In genomic region chr8:84834866-84835855, GRCm38 (mm10) we compare ENCODE assay signal across 9 mouse cellular contexts. TPM values are rescaled to one million over a fixed set of nuclear protein-coding genes. Genes with fewer than 3 reads are reported as not detected.
DNase-seq lines count a peak whose midpoint lies in the region; TF ChIP-seq lines count a peak whose summit lies in the region.
"Had no signal": no experiment of that assay in that cellular context is flagged by ENCODE, and none has a peak within 500 bp of the region (broad histone marks: within the 10 kb centered on the region; RNA-seq: fewer than 3 reads in every experiment).

No protein-coding gene starts in this region.

- H3ac ChIP-seq in myocyte (ENCODE audit: control insufficient read depth, insufficient read length) = no peak overlapping the region

- intact Hi-C loops in heart, postnatal 25 days (cut with DNase I) = no loop called here

- TF ChIP-seq POLR2A in myocyte (IDR thresholded peaks at IDR 0.05; ENCODE audit: insufficient read length, low read depth) = no peak

- peaks cover 24% of the 10 kb centered on the region for H3K79me2 ChIP-seq in myocyte (ENCODE audit: control insufficient read depth, insufficient read depth)

- no peak overlapping the region for H3K4me2 ChIP-seq in myocyte (ENCODE audit: low read depth)

- peaks cover 32% of the 10 kb centered on the region for H3K36me3 ChIP-seq in myocyte (ENCODE audit: control insufficient read depth, insufficient read depth)

- DNase-seq in heart, postnatal 4 days = peak; percentile 74
- no peak for DNase-seq in heart, postnatal 25 days (ENCODE audit: low spot score)
- DNase-seq in adrenal gland, postnatal 10 days = peak; percentile 63
- peak; percentile 68 to 94 for DNase-seq in cerebellum, postnatal 4 days (ENCODE audit: low spot score in 2 of 2)
- DNase-seq in layer of hippocampus, adult 8-10 months (ENCODE audit: low spot score in 2 of 2) = peak; percentile 80 to 89
- no peak for DNase-seq in thymus, postnatal 36 days
- DNase-seq in gastrocnemius, adult 18-20 months (ENCODE audit: low spot score) = no peak

- no peaks in the 10 kb centered on the region for H3K27me3 ChIP-seq in myocyte (ENCODE audit: control insufficient read depth, insufficient read depth, insufficient read length)

- no peak overlapping the region for H3K4me3 ChIP-seq in myocyte
- H3K4me3 ChIP-seq: heart, adult 2 months had no signal

TF ChIP-seq in myocyte, 11 proteins besides CTCF, POLR2A, EP300 and RAD21:
- peak; percentile 10 for TF ChIP-seq POLR2AphosphoS2 (IDR thresholded peaks at IDR 0.05; ENCODE audit: insufficient read length, low read depth)
- TF ChIP-seq E2F4 (IDR thresholded peaks at IDR 0.05; ENCODE audit: insufficient read depth) = no peak
- peak in 2 of 3 experiments; percentile 69 to 78 for TF ChIP-seq MYOD1 (IDR thresholded peaks at IDR 0.05; ENCODE audit: control insufficient read depth in 1 of 3, insufficient read length in 2 of 3, low read depth in 2 of 3)
- TF ChIP-seq TCF3 (IDR thresholded peaks at IDR 0.05; ENCODE audit: insufficient read length, low read depth) = no peak
- TF ChIP-seq CEBPB (IDR thresholded peaks at IDR 0.05; ENCODE audit: insufficient read depth, poor library complexity, severe bottlenecking) = no peak
- TF ChIP-seq MYOG (IDR thresholded peaks at IDR 0.05; ENCODE audit: control insufficient read depth in 1 of 3, insufficient read depth in 1 of 3, insufficient read length in 2 of 3, low read depth in 2 of 3) = peak; percentile 11 to 76 (median 47)
- TF ChIP-seq USF1 (IDR thresholded peaks at IDR 0.05; ENCODE audit: low read depth) = no peak
- TF ChIP-seq MAX (IDR thresholded peaks at IDR 0.05; ENCODE audit: low read depth) = no peak
- no peak for TF ChIP-seq REST (IDR thresholded peaks at IDR 0.05; ENCODE audit: insufficient read depth, insufficient read length)
- TF ChIP-seq TCF12 (IDR thresholded peaks at IDR 0.05; ENCODE audit: insufficient read depth, poor library complexity, severe bottlenecking) = no peak
- no peak for TF ChIP-seq SRF (IDR thresholded peaks at IDR 0.05; ENCODE audit: control insufficient read depth, insufficient read length, low read depth)

RNA-seq across cellular contexts. Expression of gene Gadd45gip1, which starts 3.8 kb away (rescaled TPM):
- total RNA-seq in heart, postnatal 4 days (2021) = 10 to 100 TPM; 24.2 to 26.2 TPM
- 10 to 100 TPM; 28.9 to 30.0 TPM for total RNA-seq in heart, postnatal 25 days (2021)
- total RNA-seq in adrenal gland, postnatal 10 days (2021) = 10 to 100 TPM; 39.2 to 40.0 TPM
- total RNA-seq in layer of hippocampus, adult 8-10 months (2022) = 10 to 100 TPM; 21.6 to 27.7 (median 23.3) TPM
- polyA plus RNA-seq in myocyte (2012; fragmentation: generic; extraction: Trizol) = 21.8 TPM
- 10 to 100 TPM; 22.9 to 24.2 TPM for total RNA-seq in gastrocnemius, adult 18-20 months (2021)

RNA-seq across cellular contexts. Expression of gene Rad23a, which starts 5.3 kb away (rescaled TPM):
- total RNA-seq in heart, postnatal 4 days (2021) = 10 to 100 TPM; 90.9 to 91.8 TPM
- 10 to 100 TPM; 80.8 to 81.1 TPM for total RNA-seq in heart, postnatal 25 days (2021)
- 100 to 1,000 TPM in 1 of 2 experiments, 10 to 100 TPM in 1; 89.4 to 108 TPM for total RNA-seq in adrenal gland, postnatal 10 days (2021)
- total RNA-seq in layer of hippocampus, adult 8-10 months (2022) = 10 to 100 TPM; 66.4 to 76.2 (median 70.5) TPM
- 139 TPM for polyA plus RNA-seq in myocyte (2012; fragmentation: generic; extraction: Trizol)
- total RNA-seq in gastrocnemius, adult 18-20 months (2021) = 100 to 1,000 TPM; 171 to 176 TPM

RNA-seq across cellular contexts. Expression of gene Calr, which starts 11.6 kb away (rescaled TPM):
- total RNA-seq in heart, postnatal 4 days (2021) = 100 to 1,000 TPM; 320 to 358 TPM
- total RNA-seq in heart, postnatal 25 days (2021) = 100 to 1,000 TPM; 365 to 441 TPM
- 100 to 1,000 TPM; 404 to 492 TPM for total RNA-seq in adrenal gland, postnatal 10 days (2021)
- 100 to 1,000 TPM; 399 to 630 (median 506) TPM for total RNA-seq in layer of hippocampus, adult 8-10 months (2022)
- 385 TPM for polyA plus RNA-seq in myocyte (2012; fragmentation: generic; extraction: Trizol)
- 100 to 1,000 TPM; 145 to 160 TPM for total RNA-seq in gastrocnemius, adult 18-20 months (2021)

RNA-seq across cellular contexts. Expression of gene Dand5, which starts 12.5 kb away (rescaled TPM):
- 1 to 10 TPM; 3.4 to 3.6 TPM for total RNA-seq in heart, postnatal 4 days (2021)
- 10 to 100 TPM in 1 of 2 experiments, 1 to 10 TPM in 1; 9.6 to 10.3 TPM for total RNA-seq in heart, postnatal 25 days (2021)
- 1 to 10 TPM; 5.0 to 6.9 TPM for total RNA-seq in adrenal gland, postnatal 10 days (2021)
- 10 to 100 TPM in 1 of 4 experiments, 1 to 10 TPM in 3; 8.4 to 10.5 (median 8.9) TPM for total RNA-seq in layer of hippocampus, adult 8-10 months (2022)
- polyA plus RNA-seq in myocyte (2012; fragmentation: generic; extraction: Trizol) = 6.7 TPM
- 10 to 100 TPM; 12.8 to 12.9 TPM for total RNA-seq in gastrocnemius, adult 18-20 months (2021)

RNA-seq across cellular contexts. Expression of gene Farsa, which starts 21.6 kb away (rescaled TPM):
- 10 to 100 TPM; 36.3 to 37.0 TPM for total RNA-seq in heart, postnatal 4 days (2021)
- 10 to 100 TPM; 24.7 to 25.5 TPM for total RNA-seq in heart, postnatal 25 days (2021)
- total RNA-seq in adrenal gland, postnatal 10 days (2021) = 10 to 100 TPM; 52.0 to 52.4 TPM
- total RNA-seq in layer of hippocampus, adult 8-10 months (2022) = 10 to 100 TPM; 47.2 to 54.8 (median 52.9) TPM
- polyA plus RNA-seq in myocyte (2012; fragmentation: generic; extraction: Trizol) = 73.3 TPM
- 10 to 100 TPM; 22.8 to 25.2 TPM for total RNA-seq in gastrocnemius, adult 18-20 months (2021)

Comparison
In these comparisons a context has a peak if more than half of its experiments do, and no peak if none do; other contexts are left out.
1. DNase-seq: peak in heart, postnatal 4 days (single experiment), adrenal gland, postnatal 10 days (single experiment), cerebellum, postnatal 4 days (2 of 2) and layer of hippocampus, adult 8-10 months (2 of 2); none in heart, postnatal 25 days (single experiment), thymus, postnatal 36 days (0 of 2) and gastrocnemius, adult 18-20 months (single experiment).